In the genomic region with DNA sequence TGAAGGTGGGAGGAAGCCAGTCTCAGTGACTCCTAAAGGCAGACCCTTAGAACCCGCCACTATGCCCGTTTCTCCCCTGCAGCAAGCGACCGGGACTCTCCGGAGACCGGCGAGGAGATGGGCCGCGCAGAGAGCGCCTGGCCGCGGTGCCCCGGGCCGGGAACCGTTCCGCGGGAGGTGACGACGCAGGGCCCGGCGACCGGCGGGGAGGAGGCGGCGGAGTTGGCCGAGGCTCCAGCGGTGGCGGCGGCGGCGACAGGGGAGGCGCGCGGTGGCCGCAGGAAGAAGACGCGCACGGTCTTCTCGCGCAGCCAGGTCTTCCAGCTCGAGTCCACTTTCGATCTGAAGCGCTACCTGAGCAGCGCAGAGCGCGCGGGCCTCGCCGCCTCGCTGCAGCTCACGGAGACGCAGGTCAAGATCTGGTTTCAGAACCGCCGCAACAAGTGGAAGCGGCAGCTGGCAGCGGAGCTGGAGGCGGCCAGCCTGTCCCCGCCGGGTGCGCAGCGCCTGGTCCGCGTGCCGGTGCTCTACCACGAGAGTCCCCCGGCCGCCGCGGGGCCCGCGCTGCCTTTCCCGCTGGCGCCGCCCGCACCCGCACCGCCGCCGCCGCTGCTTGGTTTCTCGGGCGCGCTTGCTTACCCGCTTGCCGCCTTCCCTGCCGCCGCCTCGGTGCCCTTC, we compare ENCODE assay signal across 9 mouse cellular contexts. TPM values are rescaled to one million over a fixed set of nuclear protein-coding genes. Genes with fewer than 3 reads are reported as not detected.
A peak's percentile ranks its signal among the peaks of the same experiment; 100 is the strongest.
DNase-seq lines count a peak whose midpoint lies in the region; ATAC-seq lines count a peak whose summit lies in the region.
"Had no signal": no experiment of that assay in that cellular context is flagged by ENCODE, and none has a peak within 500 bp of the region (broad histone marks: within the 10 kb centered on the region; RNA-seq: fewer than 3 reads in every experiment).

No protein-coding gene starts in this region.

- H3K9me3 ChIP-seq in embryonic facial prominence, embryonic 12.5 days: no peaks in the 10 kb centered on the region
- H3K9me3 ChIP-seq in intestine, embryonic 16.5 days (ENCODE audit: control insufficient read depth, low read length): no peaks in the 10 kb centered on the region
- no peaks in the 10 kb centered on the region for H3K9me3 ChIP-seq in neural tube, embryonic 14.5 days (ENCODE audit: control insufficient read depth, low read length)

- peak overlapping the region; percentile 51 for H3K4me3 ChIP-seq in embryonic facial prominence, embryonic 12.5 days
- H3K4me3 ChIP-seq in intestine, embryonic 16.5 days (ENCODE audit: low read length): peak overlapping the region; percentile 39
- H3K4me3 ChIP-seq in neural tube, embryonic 14.5 days (ENCODE audit: low read depth, low read length): 0 out of 2 replicates have a peak overlapping the region, but pooled peaks have one; percentile 7

- H3K27ac ChIP-seq in embryonic facial prominence, embryonic 12.5 days: no peak overlapping the region
- H3K27ac ChIP-seq in intestine, embryonic 16.5 days (ENCODE audit: low read length): no peak overlapping the region
- no peak overlapping the region for H3K27ac ChIP-seq in neural tube, embryonic 14.5 days (ENCODE audit: low read depth, low read length)

- DNase-seq in kidney, postnatal 4 days: peak; percentile 23 to 46
- DNase-seq in kidney, adult 18-20 months: no peak
- DNase-seq in urinary bladder, postnatal 10 days (ENCODE audit: low spot score): no peak
- DNase-seq in right cerebral cortex, adult 2 months (ENCODE audit: low spot score in 2 of 2): no peak
- no peak for DNase-seq in kidney, postnatal 14 days

- peaks cover 16% of the 10 kb centered on the region for H3K4me1 ChIP-seq in embryonic facial prominence, embryonic 12.5 days
- peaks cover 19% of the 10 kb centered on the region for H3K4me1 ChIP-seq in intestine, embryonic 16.5 days (ENCODE audit: control insufficient read depth, insufficient read depth, low read length)
- H3K4me1 ChIP-seq in neural tube, embryonic 14.5 days (ENCODE audit: control insufficient read depth, insufficient read depth, low read length): no peaks in the 10 kb centered on the region

- peak overlapping the region; percentile 40; the same call in 1 of the 2 replicates for H3K9ac ChIP-seq in embryonic facial prominence, embryonic 12.5 days
- no peak overlapping the region for H3K9ac ChIP-seq in intestine, embryonic 16.5 days (ENCODE audit: low read depth, low read length)
- no peak overlapping the region for H3K9ac ChIP-seq in neural tube, embryonic 14.5 days (replicated peaks; ENCODE audit: low read depth, low read length)

- no peak for ATAC-seq in embryonic facial prominence, embryonic 12.5 days (ENCODE audit: insufficient number of reproducible peaks, insufficient read depth, low FRiP score, low TSS enrichment)
- no peak for ATAC-seq in intestine, embryonic 16.5 days
- no peak for ATAC-seq in neural tube, embryonic 14.5 days (ENCODE audit: low read depth)

- under 1% methylated on average over 73 of the region's 88 CpGs for WGBS in embryonic facial prominence, embryonic 12.5 days
- WGBS in intestine, embryonic 16.5 days: under 1% methylated on average over 88 of the region's 88 CpGs
- WGBS in neural tube, embryonic 14.5 days: under 1% methylated on average over 50 of the region's 88 CpGs

- H3K36me3 ChIP-seq in embryonic facial prominence, embryonic 12.5 days: no peaks in the 10 kb centered on the region
- H3K36me3 ChIP-seq in intestine, embryonic 16.5 days (ENCODE audit: control insufficient read depth, insufficient read depth, low read length): no peaks in the 10 kb centered on the region
- no peaks in the 10 kb centered on the region for H3K36me3 ChIP-seq in neural tube, embryonic 14.5 days (ENCODE audit: control insufficient read depth, insufficient read depth, low read length)

- peaks cover 94% of the 10 kb centered on the region for H3K27me3 ChIP-seq in embryonic facial prominence, embryonic 12.5 days
- peaks cover 97% of the 10 kb centered on the region for H3K27me3 ChIP-seq in intestine, embryonic 16.5 days (replicated peaks; ENCODE audit: control insufficient read depth, insufficient read depth, low read length)
- H3K27me3 ChIP-seq in neural tube, embryonic 14.5 days (ENCODE audit: control insufficient read depth, insufficient read depth, low read length): peaks cover 89% of the 10 kb centered on the region

- H3K4me2 ChIP-seq in embryonic facial prominence, embryonic 12.5 days (replicated peaks): peak overlapping the region; percentile 57
- H3K4me2 ChIP-seq in intestine, embryonic 16.5 days (ENCODE audit: low read depth, low read length): peak overlapping the region; percentile 45
- H3K4me2 ChIP-seq in neural tube, embryonic 14.5 days (ENCODE audit: low read depth, low read length): peak overlapping the region; percentile 24; the same call in 1 of the 2 replicates

RNA-seq across cellular contexts. Expression of a gene that starts 2.9 kb away (rescaled TPM):
- polyA plus RNA-seq in embryonic facial prominence, embryonic 12.5 days (2016; fragmentation: Nextera tagmentation; extraction: Ambion mirVana): 11.1 and 17.3 TPM in 2 replicates
- not detected in 2 replicates for polyA plus RNA-seq in intestine, embryonic 16.5 days (2015; fragmentation: Nextera tagmentation; extraction: Ambion mirVana)
- polyA plus RNA-seq in neural tube, embryonic 14.5 days (2014; fragmentation: Nextera tagmentation; extraction: Ambion mirVana): 0.17 and 3.3 TPM in 2 replicates
- polyA plus RNA-seq: large intestine, adult 2 months had no signal

Comparison
In these comparisons a context has a peak if more than half of its experiments do, and no peak if none do; other contexts are left out.
1. DNase-seq: peak in kidney, postnatal 4 days (2 of 2); none in kidney, adult 18-20 months (single experiment), urinary bladder, postnatal 10 days (single experiment), right cerebral cortex, adult 2 months (0 of 2) and kidney, postnatal 14 days (single experiment).
2. Peak in every context shown above with its lines, with median percentiles within 50 percentile points of each other: H3K4me2 ChIP-seq and H3K4me3 ChIP-seq.